Mouse (Mus musculus) left cerebral cortex, adult 2 months (tissue): ENCODE results near the gene Focad. TPM values are rescaled to one million over a fixed set of nuclear protein-coding genes. Genes with fewer than 3 reads are reported as not detected.

Experiments used
- DNase-seq, 2 experiments: peaks; one replicate each; pipeline ENCODE4 v3.0.0; 2021 to 2022; ENCODE audit warnings: low spot score in 2 of 2, mixed read lengths in 1 of 2; ENCODE audit errors: extremely low spot score in 1 of 2
- H3K27ac ChIP-seq: fragments of 200-600 bp; 2 replicates; pipeline ENCODE4 v1.8.1; 2022
- H3K4me3 ChIP-seq: fragments of 200-600 bp; 2 replicates; pipeline ENCODE4 v1.8.1; 2022
- CTCF ChIP-seq: fragments of 200-600 bp; IDR thresholded peaks from 2 replicates; pipeline ENCODE4 v1.8.1; 2022; ENCODE audit warnings: antibody characterized with exemption, mild to moderate bottlenecking, moderate library complexity
- intact Hi-C: fragments of 180-260 bp; cut with DNase I; formaldehyde crosslinking; loops from one replicate; pipeline ENCODE4 v1.15.1; 2025
- total RNA-seq, 2 experiments: library from RNA; stranded (reverse); gene quantifications; 2 replicates each; pipeline ENCODE4 v1.2.3; 2021

Gene Focad
- total RNA-seq, 2 experiments from 2014 or later, result 50.7 to 54.7 TPM

GRCm38 (mm10) chr4:88108585-88108984 lies 14.2 kb downstream of the Focad start:
- no peak for TF ChIP-seq CTCF
- intact Hi-C loops, result no loop called here
- Histone ChIP-seq H3K27ac (no peak overlapping the region), H3K4me3 (no peak overlapping the region)
- no peak for DNase-seq

- TF ChIP-seq CTCF, result no peak
- intact Hi-C loops, result no loop called here
These were observed 22.9 kb downstream of the Focad start for GRCm38 (mm10) chr4:88117331-88117730.

GRCm38 (mm10) chr4:88117942-88118341 lies 23.5 kb downstream of the Focad start:
- H3K27ac ChIP-seq, result no peak overlapping the region
- no peak for TF ChIP-seq CTCF
- intact Hi-C loops, result no loop called here
- DNase-seq, result no peak
- H3K4me3 ChIP-seq, result no peak overlapping the region

More at GRCm38 (mm10) chr4:88117331-88117730, 22.9 kb downstream of the Focad start:
- Histone ChIP-seq H3K27ac (no peak overlapping the region), H3K4me3 (no peak overlapping the region)
- DNase-seq, result no peak

- Histone ChIP-seq H3K27ac (no peak overlapping the region), H3K4me3 (no peak overlapping the region)
- DNase-seq, result no peak
- intact Hi-C loops, result no loop called here
- no peak for TF ChIP-seq CTCF
These were observed 24.4 kb downstream of the Focad start for GRCm38 (mm10) chr4:88118750-88119395.

GRCm38 (mm10) chr4:88120091-88120490 lies 25.7 kb downstream of the Focad start:
- Histone ChIP-seq H3K27ac (no peak overlapping the region), H3K4me3 (no peak overlapping the region)
- TF ChIP-seq CTCF, result no peak
- no peak for DNase-seq
- intact Hi-C loops, result no loop called here

- intact Hi-C loops, result no loop called here
- no peak overlapping the region for H3K27ac ChIP-seq
- no peak for TF ChIP-seq CTCF
- no peak overlapping the region for H3K4me3 ChIP-seq
- no peak for DNase-seq
These were observed 28.0 kb downstream of the Focad start for GRCm38 (mm10) chr4:88122472-88122871.

GRCm38 (mm10) chr4:88135936-88136335 lies 41.5 kb downstream of the Focad start:
- DNase-seq, result no peak
- no peak for TF ChIP-seq CTCF
- Histone ChIP-seq H3K27ac (peak overlapping the region; percentile 61; the same call in 1 of the 2 replicates), H3K4me3 (no peak overlapping the region)
- intact Hi-C loops, result no loop called here

- no peak for DNase-seq
- intact Hi-C loops, result no loop called here
- Histone ChIP-seq H3K4me3 (no peak overlapping the region), H3K27ac (peak overlapping the region; percentile 64)
- TF ChIP-seq CTCF, result no peak
These were observed 42.1 kb downstream of the Focad start for GRCm38 (mm10) chr4:88136528-88136927.

GRCm38 (mm10) chr4:88138366-88138917 lies 44.0 kb downstream of the Focad start:
- DNase-seq, result no peak
- TF ChIP-seq CTCF, result no peak
- intact Hi-C loops, result no loop called here
- H3K27ac ChIP-seq, result no peak overlapping the region
- no peak overlapping the region for H3K4me3 ChIP-seq

- TF ChIP-seq CTCF, result no peak
- H3K4me3 ChIP-seq, result no peak overlapping the region
- intact Hi-C loops, result no loop called here
- no peak for DNase-seq
- no peak overlapping the region for H3K27ac ChIP-seq
These were observed 55.0 kb downstream of the Focad start for GRCm38 (mm10) chr4:88149462-88149861.

GRCm38 (mm10) chr4:88155490-88156160 lies 61.2 kb downstream of the Focad start:
- TF ChIP-seq CTCF, result no peak
- H3K27ac ChIP-seq, result no peak overlapping the region
- no peak for DNase-seq
- no peak overlapping the region for H3K4me3 ChIP-seq
- intact Hi-C loops, result no loop called here

GRCm38 (mm10) chr4:88156961-88157360 lies 62.5 kb downstream of the Focad start:
- H3K27ac ChIP-seq, result no peak overlapping the region; the same call in 1 of the 2 replicates
- TF ChIP-seq CTCF, result no peak
- H3K4me3 ChIP-seq, result no peak overlapping the region
- no peak for DNase-seq
- intact Hi-C loops, result no loop called here

GRCm38 (mm10) chr4:88157644-88158043 lies 63.2 kb downstream of the Focad start:
- DNase-seq, result no peak
- peak overlapping the region; percentile 19; the same call in 1 of the 2 replicates for H3K27ac ChIP-seq
- intact Hi-C loops, result no loop called here

More at GRCm38 (mm10) chr4:88157644-88158043, 63.2 kb downstream of the Focad start:
- H3K4me3 ChIP-seq, result no peak overlapping the region
- no peak for TF ChIP-seq CTCF
